Mouse (Mus musculus): ENCODE data around the gene Cpa2.
A peak's percentile ranks its signal among the peaks of the same experiment; 100 is the strongest.

Gene Cpa2

DNA sequence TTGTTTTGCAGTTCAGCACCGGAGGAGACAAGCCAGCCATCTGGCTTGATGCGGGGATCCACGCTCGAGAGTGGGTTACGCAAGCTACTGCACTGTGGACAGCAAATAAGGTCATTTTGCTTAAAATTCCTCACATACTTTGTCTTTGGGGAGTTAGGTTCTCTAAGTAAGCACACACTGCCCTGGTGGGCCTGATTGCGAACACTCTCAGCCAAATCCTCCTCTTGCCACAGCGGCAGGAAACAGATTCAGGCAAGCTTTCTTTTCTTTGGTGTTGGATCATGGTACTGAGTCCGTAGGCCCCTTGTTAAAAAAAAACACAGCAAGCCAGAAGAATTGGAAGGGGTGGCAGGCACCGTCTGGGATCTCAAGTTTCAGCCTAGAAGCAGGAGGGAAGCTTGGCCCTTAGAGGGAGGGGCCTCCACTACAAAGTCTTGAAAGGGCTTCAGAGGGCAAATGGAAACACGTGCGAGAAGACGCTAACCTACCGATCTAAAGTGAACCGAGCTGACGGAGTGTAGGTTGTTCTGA is 7.9 kb downstream of the Cpa2 start:
- DNase-seq, result no peak

DNA sequence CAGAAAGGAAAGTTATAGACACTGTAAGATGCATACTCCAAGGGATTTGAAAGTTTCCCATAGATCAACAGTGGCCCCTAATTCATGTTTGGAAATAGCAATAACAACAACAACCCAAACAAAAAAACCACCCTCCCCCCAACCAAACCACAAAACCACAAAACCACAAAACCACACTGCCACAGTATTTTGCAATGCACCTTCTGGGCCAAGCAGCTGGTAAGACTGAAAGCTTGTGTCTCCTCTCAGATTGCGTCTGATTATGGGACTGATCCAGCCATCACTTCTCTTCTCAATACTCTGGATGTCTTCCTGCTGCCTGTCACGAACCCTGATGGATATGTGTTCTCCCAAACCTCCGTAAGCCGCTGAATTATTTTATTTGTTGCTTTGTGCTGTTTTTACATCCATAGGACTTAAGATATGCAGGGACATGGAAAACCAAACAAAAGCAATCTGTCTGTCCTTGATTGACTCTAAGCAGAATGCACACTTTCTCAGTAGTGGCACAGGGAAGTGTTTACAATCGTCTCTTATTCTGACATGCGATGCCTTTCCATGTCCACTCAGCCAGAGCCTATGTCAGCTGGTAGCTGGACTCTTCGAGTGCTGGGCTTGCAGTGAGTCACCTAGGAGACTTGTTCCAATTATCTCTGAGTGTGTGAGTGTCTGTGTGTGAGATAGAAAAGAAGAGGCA is 9.3 kb downstream of the Cpa2 start:
- no peak for DNase-seq

DNA sequence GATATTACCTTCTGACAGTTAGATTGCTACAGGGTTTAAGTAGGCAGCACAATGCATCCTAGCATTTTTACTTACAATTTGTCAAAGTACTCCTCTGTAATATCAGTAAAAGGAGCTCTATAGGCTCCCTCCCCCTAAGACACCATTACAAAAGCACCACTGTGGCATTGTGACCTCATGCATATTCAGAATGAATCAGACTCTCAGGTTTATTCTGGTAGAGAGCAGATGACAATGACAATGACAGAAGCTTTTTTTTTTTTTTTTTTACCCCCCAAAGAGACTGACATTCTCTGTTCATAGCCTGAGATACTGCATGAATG is 9.8 kb downstream of the Cpa2 start:
- no peak for DNase-seq

DNA sequence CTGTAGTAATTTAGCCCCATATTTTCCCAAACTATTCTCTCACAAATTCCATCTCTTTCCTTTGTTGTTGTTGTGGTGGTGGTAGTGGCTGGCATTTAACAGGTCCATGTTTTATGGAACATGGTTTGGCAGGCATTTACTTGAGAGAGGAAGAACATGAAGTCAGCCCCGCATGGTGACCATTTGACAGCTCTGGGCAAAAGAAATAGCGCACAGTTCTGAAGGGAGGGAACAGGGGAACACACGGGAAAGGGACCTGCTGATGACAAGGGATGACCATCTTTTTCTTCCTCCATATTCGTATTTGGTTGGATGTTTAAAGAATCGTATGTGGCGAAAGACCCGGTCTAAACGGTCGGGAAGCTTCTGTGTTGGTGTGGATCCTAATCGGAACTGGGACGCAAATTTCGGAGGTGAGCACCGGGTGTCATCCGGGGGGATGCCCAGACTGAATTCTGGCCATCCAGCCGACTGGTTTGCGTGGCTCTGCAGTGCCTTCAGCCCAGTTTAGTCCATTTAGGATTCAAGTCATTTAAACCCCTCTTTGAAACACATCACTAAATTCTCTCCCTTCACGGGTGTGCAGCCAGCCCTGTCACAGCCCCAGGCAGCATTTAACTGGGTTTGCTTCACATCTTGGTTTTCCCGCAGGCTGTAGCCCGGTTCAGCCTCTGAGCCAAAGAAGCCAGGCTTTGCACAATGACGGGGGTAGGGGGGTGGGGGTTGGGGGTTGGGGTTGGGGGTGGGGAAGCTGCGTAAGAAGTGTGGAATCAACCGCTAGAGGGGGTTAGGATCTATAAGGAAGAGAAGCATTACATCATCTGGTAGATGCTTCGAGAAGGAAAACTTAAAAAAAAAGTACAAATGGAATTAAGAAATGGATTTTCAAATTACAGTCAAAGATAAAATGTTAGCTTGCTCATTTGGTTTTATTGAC is 10.5 kb downstream of the Cpa2 start:
- DNase-seq, result peak; percentile 39

DNA sequence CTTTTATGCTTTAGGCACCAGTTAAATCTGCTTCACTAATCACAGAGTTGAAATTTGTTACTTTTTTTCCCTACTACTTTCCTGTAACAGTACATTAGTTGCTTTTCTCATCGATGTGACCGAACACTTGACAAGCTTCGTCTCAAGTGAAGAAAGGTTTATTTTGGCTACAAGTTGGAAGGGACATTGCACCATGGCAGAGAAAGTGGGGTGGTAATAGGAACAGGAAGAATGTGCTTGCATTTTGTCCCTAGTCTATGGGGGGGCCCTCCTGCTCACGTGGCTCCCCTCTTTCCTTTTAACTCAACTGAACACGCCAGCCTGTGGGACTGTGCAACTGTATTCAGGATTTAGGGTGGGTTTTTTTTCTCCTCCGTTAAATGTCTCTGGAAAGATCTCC is 11.2 kb downstream of the Cpa2 start:
- DNase-seq, result no peak

DNA sequence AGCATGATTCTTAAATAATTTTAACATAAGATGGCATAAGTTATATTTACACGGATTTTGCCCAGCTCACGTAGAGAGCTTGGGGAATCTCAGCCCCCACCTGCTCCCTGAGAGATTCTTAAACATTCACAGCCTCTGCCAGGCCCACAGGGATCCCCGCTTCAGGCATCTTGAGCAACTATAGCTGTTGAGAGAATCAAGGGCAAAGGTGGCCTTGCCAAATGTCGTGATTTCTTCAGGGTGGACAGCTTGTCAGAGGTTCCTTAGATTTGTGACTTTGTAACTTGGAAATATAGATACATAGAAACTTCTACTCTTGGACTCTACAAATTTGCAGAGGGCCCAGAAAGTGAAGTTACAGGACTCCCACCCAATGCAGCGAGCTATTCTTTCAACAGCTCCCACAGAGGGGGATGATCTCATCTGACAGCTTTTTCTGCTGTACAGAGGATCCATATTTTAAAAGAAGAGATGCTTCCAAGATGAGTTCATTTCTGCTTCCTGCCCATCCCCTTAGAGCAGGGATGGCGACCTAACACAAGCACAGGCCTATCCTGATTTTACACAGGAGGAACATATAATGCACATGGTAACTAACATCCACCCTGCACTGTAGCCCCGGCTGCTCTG is 12.1 kb downstream of the Cpa2 start:
- DNase-seq, result no peak

DNA sequence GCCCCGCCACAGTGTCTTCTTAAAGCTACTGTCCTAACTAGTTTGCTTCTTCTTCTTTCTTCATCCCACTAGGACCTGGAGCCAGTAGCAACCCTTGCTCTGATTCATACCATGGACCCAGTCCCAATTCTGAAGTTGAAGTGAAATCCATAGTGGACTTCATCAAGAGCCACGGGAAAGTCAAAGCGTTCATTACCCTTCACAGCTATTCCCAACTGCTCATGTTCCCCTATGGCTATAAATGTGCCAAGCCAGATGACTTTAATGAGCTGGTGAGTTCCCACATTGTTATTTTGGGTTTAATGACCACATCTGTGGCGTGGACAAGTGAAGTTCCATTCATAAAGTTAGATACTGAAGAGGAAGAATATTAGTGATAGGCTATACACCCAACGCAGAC is 12.7 kb downstream of the Cpa2 start:
- DNase-seq, result no peak

DNA sequence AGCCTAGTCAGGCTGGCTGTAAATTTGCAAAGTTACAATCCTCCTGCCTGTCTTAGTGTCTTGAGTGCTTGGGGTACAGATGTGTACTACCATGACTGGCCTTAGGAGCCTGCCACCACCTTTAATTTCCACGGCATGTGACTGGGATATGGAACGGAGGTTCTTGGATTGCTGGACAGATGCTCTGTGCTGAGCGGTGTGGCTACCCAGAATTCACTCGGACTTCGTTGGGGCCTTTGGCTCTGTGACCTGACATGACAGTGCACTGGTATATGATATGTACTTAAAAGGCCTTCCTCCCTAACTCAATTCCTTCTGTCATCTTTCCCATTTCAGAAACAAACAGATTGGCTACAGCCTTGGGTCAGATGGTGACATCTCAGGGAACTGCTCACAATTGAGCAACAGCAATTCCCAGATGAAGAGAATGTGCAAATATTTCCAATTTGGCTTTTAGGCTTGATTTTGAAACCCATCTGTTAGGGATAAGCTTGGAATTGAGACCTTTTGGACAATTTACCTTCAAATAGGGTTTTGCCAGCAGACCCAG is 13.3 kb downstream of the Cpa2 start:
- DNase-seq, result no peak

DNA sequence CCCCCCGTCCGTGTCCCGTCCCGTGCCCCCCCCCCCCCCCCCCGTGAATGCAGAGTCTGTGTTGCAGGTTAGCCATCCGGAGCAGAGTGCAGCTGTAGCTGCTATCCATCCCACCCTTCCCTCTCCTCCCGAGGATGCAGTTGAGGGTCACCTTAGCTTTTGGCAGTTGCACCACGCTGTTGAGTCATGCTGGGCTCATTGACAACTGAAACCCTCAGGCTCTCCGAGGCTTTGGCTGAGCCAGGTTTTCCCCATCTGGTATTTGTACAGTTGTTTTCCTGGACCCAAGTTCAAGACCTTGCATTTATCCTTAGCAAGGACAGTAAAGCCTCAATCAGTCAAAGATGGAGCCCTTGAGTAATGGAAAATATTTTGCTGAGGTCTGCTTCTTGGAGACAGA is 14.7 kb downstream of the Cpa2 start:
- no peak for DNase-seq

DNA sequence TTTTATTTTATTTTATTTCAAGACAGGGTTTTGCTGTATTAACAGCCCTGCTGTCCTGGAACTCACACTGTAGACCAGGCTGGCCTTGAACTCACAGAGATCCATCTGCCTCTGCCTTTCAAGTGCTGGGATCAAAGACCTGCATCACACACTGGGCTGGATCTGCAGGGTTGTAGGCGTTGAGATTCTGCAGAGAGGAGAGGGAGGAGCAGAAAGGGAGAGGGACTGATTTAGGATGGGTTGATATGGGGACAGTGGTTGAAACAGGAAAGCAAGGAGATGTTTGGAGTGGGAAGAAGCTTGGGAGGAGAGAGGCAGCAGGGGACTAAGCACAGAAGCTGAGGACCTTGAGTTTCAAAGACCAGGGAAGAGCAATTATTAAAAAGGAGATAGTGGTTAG is 18.3 kb downstream of the Cpa2 start:
- no peak for DNase-seq

DNA sequence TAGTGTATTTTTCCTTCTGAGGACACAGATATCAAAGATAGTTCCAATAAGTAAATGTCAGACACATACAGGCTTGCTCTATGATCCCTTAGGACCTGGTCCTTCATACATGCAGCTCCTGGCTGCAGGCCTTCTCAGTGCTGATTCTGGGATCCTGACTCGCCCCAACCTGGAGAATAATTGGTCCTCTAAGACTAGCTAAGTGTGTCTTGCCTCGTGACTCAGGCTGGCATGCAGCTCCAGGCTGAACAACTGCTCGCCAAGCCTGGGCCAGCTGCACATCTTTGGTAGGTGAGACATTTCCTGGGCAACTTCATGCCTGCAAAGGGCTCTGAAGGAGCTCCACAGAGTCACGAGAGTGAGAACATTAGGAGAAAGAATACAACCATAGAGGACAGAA is 20.8 kb downstream of the Cpa2 start:
- no peak for DNase-seq

DNA sequence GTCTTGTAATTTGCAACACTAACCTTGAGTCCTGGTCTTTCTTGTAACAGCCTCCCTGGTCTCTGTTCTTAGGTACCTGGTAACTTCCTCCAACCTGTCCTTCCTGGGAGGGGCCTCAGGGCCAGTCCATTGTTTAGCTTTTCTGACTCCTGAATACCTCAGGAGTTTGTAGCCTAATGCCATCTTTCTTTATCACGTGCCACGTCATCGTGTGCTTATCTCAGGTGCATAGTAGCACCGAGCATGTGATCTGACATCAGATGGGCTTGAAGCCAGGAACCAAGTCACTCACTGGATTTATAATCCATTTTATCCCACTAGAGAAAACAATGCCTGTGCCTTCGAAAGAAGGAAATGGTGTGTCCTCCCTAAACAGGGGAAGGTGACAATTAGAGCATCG is 22.2 kb downstream of the Cpa2 start:
- DNase-seq, result no peak

DNA sequence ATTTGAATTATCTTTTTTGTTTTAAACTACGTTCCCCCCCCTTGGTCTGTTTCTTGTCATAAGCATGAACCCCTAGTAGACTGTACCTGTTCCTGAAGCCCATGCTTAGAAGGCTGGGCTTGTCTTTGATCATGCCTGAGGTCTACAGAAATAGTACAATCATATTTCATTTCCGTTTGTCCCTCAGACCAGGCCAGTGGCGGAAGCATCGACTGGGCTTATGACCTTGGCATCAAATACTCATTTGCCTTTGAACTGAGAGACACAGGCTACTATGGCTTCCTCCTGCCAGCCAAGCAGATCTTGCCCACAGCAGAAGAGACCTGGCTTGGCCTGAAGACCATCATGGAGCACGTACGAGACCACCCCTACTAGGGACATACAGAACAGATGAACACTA is 22.7 kb downstream of the Cpa2 start:
- no peak for DNase-seq

DNA sequence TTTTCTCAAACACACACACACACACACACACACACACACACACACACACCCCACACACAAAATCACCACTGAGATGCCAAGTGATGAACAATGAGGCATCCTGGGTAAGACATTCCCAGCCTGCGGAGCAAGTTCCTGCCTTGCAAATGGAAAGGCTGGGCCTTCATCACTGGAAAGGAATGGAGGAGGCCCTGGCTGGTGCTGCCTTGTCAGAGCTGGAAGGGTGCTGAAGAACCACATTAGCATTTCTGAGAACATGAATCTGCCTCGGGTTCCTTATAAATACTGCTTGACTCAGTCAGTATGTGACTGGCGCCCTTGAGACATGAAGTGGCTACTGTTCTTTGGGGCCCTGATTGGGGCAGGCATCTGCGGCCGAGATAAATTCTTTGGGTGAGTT is 26.7 kb downstream of the Cpa2 start, which contains the start of gene Cpa4:
Gene Cpa4 (plus strand): TSS at position 301 of the 400 bp plus-strand sequence.
- no peak for DNase-seq

DNA sequence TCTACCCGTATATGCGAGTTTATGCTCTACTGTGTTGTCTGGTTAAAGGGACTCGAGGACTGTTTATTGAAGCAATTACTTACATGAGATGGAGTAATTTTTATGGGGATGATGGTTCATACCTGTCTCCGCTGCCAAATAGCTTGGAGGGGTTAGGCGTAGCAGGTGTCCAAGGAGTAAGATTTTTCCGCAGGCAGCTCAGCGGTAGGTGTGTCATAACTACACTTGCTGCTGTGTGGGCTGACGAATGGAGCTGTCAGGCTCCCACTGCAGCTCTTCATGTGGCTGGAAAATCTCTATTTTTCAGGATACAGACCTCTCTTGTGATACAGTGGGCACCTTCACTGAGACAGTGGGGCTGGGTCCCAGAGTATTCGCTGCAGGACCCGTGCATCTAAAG is 27.9 kb downstream of the Cpa2 start:
- DNase-seq, result no peak

DNA sequence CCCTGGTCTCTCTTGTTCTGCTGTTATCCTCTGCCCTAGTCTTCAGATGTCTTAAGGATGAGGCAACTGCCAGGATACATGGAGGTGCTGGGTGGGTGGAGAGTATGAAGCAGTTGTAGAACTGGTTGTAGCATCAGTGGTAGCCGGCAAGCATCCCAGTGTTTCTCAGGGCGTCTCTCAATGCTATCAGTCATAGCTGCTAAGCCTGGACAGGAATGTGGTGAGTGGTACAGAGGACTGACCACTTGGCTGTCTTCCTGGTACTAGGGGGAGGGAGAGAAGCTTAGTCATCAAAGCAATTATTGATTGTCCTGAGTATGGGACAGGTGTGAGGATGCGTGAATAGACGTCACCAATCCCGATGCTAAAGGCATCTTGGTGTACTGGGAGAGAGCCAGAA is 28.6 kb downstream of the Cpa2 start:
- no peak for DNase-seq

DNA sequence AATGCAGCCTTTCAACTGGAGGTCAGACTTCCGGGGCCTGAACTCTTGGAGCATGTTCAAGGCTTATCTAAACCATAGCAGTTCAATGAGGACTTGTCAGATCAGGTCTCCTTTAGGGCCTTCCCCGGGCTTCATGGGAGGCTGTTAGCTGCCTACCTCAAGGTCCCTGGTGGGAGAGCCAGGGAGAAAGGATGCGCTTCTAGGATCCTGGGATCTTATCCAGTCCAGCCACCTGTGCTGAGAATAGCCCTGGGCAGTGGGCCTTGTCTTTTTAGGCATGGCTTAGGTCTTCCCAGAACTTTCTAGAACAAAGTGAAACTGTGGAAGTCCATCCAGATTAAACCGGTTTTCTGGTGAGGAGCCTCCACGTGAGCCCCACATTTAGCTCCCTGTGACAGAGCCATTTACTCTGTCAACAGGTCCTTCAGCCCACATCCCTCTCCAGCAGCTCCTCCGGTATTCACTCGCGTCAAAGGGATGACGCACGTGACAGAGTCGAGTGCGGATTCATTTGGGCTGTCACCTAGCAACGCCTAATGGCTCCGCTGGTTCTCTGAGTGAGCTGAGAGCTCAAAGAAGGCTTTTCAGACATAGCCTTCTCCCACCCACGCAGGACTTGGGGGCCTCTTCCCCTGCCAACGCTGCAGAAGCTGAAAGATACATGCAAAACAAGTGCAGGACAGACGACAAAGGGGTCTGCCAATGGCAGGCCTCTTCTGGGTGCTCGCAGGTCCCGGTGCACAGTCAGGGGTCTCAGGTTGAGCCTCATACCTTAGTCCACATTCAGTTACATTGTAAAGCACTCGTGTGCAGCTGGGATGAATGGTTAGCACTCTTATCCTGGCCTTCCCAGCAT is 31.3 kb downstream of the Cpa2 start:
- DNase-seq, result peak; percentile 17

DNA sequence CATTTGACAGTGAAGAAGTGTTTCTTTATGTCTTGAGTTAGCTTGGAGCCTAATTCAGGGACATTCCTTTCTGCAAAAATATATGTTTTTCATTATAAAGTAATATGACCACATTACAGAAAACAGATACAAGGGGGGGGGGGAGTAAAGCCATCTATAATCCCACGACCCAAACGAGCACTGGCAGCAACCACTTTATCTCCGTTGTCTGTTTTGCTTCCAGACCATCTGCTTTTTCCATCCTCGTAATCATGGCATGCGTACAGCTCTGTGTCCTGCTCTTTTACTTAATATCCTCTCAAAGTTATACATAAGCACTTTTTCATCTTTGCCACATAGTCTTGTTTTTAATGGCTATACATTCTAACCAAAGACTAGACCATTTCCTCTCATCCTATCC is 32.0 kb downstream of the Cpa2 start:
- no peak for DNase-seq

DNA sequence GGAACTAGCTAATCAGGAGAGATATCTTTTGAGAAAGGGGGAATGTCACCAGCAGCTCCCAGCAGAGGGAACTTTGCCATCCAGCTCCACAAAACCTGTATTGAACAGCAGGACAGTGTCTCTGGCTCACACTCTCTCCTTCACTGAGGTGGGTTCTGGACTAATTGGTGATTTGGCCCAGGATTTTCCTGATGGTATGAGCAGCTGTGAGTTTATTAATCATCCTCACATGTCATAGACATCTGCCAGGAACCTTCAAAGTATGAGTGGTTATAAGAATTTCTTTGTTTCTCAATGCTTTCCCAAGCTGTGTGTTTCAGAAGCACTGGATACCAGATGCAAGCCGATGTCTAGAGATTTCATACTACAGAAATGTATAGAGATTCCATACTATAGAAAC is 33.6 kb downstream of the Cpa2 start:
- no peak for DNase-seq

DNA sequence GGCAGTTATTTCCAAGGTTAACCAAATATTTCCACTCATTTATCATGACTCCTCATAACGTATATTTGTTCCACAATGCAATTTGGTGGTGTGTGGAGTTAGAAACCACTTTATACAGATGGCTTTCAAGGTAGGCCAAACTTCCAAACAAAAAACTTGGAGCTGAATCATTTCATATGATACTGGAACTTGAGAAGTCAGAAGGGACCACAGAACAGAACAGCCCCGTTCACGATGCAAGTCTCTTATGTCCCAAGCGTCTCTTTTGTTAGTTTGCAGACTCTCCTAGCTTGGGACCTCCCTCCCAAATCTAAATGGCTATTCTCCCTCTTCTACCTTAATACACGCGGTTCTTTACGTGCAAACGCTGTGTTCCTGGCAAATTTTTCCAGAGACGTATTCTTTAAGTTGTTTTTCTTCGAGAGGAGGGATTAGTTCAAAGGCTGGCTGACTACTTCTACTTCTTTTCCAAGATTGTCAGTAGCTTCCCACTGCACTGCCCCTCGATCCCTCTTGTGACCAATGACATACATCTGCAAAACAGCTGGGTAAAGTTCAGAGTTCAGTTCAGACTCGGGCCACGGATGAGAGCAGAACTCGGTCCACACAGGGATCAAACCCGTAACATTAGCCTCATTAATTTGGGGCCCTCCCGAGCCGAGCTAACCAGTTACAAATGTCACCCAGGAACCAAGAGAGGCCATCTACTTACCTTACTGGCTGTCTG is 35.3 kb downstream of the Cpa2 start:
- DNase-seq, result no peak

DNA sequence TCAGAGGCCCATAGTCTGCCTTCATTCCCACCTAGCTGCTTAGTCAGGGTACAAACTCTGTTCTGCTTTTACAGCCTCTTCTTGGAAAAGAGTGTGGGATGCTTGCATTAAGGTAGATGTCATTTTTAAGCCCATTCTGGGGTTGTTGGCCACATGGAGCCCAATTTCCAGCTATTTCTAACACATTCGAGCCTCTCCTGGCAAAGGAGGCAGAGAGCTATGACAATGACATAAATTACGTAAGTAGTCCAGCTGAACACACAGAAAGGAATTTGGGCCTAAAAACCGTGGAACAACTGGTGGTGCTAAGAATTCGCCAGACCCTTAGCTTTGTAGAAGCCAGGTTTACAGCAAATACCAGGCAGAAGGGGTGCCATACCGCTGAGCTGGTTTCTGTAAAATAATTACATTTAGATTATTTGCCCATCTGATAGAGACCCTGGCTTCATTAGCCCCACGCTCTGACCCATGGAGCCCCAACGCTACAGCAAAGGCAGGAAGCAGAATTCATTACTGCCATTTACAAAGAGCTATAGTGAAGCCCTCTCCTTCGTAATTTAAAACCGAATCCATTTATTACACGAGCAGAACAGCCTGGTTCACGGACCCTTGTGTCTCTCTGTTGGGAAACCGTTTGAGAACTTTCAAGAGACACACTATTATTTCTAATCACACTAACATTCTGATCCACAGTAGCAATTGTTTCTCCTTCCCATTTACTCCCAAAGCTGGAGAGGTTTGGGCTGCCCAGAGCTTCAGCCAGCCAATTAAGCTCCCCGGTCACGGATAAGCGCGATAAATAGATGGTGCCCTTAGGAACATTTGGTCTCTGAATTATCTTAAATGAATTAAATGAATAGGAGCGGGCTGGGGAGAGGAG is 38.8 kb downstream of the Cpa2 start:
- DNase-seq, result no peak

Data from cerebellum, adult 9-11 months (tissue).